Mouse (Mus musculus): Measurements from ENCODE around the gene Polr2c. TPM values are rescaled to one million over a fixed set of nuclear protein-coding genes. Genes with fewer than 3 reads are reported as not detected.

Gene Polr2c
- polyA plus RNA-seq, 1 experiment, result 55.0 TPM

GRCm38 (mm10) chr8:94865292-94865691 is 8.0 kb downstream of the Polr2c start:
- peaks cover 13% of the 10 kb centered on the region for H3K4me1 ChIP-seq (ENCODE audit: control insufficient read depth, insufficient read depth, insufficient read length, low read length)
- H3K4me3 ChIP-seq (ENCODE audit: insufficient read depth, low read depth, low read length), result no peak overlapping the region
- H3K27ac ChIP-seq (replicated peaks; ENCODE audit: low read depth, low read length), result no peak overlapping the region

DNA sequence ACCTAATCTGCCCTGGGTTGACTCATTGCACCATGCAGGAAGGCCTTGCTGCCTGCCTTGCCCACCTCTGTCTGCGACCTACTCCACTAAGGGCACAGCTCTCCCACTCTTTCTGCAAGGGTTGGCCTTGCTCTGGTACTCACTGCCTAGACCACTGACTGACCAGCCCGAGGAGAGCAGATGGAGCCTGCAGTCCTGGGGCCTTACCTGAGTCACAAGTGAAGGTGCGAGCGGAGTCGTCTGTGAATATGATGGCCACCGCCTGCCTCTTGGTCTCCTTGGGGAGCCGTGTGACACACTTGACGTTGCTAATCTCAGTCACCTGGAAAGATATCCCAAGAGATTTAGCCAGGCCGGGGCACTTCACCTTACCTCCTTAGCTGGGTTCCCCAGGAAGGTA is 9.7 kb downstream of the Polr2c start:
- H3K4me3 ChIP-seq (ENCODE audit: insufficient read depth, low read depth, low read length), result no peak overlapping the region
- no peak overlapping the region for H3K27ac ChIP-seq (replicated peaks; ENCODE audit: low read depth, low read length)
- H3K4me1 ChIP-seq (ENCODE audit: control insufficient read depth, insufficient read depth, insufficient read length, low read length), result peaks cover 19% of the 10 kb centered on the region

- Histone ChIP-seq H3K4me1 (ENCODE audit: control insufficient read depth, insufficient read depth, insufficient read length, low read length) (peaks cover 18% of the 10 kb centered on the region), H3K27ac (replicated peaks; ENCODE audit: low read depth, low read length) (no peak overlapping the region), H3K4me3 (ENCODE audit: insufficient read depth, low read depth, low read length) (no peak overlapping the region)
These were observed 11.9 kb downstream of the Polr2c start for GRCm38 (mm10) chr8:94869146-94869545.

GRCm38 (mm10) chr8:94870003-94870402 is 12.8 kb downstream of the Polr2c start:
- no peak overlapping the region for H3K4me3 ChIP-seq (ENCODE audit: insufficient read depth, low read depth, low read length)
- H3K4me1 ChIP-seq (ENCODE audit: control insufficient read depth, insufficient read depth, insufficient read length, low read length), result peaks cover 18% of the 10 kb centered on the region
- H3K27ac ChIP-seq (replicated peaks; ENCODE audit: low read depth, low read length), result no peak overlapping the region

DNA sequence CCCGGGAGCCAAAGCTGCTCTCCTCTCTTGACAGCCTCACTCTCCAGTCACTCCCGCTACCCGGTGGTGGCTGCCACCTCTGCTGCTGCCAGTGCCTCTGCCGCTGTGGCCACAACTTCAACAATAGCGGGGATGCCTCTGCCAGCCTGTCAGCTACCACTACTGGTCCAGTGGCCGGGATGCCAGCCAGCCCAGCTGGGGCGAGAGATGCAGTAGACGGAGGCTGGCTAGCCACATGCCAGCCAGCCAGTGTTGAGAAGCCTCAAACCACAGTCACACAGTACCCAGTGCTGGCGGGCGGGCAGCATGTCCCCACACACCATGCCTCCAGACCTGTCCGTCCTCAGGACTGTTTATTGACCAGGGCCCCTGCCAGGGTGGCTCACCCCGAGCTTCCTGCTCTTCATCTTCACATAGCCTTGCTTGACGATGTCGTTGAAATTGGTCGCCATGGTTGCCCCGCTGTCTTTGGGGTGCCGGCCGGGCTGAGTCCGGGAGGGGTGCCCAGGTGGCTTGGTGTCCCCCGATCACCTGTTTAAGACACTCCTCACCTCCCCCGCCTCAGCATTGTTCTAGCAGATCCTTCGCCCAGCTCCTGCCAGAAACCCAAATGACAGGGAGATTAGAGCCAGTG is 13.3 kb downstream of the Polr2c start:
- peak overlapping the region; percentile 53 for H3K4me3 ChIP-seq (ENCODE audit: insufficient read depth, low read depth, low read length)
- H3K4me1 ChIP-seq (ENCODE audit: control insufficient read depth, insufficient read depth, insufficient read length, low read length), result peaks cover 18% of the 10 kb centered on the region
- peak overlapping the region; percentile 39; the same call in 1 of the 2 replicates for H3K27ac ChIP-seq (replicated peaks; ENCODE audit: low read depth, low read length)

DNA sequence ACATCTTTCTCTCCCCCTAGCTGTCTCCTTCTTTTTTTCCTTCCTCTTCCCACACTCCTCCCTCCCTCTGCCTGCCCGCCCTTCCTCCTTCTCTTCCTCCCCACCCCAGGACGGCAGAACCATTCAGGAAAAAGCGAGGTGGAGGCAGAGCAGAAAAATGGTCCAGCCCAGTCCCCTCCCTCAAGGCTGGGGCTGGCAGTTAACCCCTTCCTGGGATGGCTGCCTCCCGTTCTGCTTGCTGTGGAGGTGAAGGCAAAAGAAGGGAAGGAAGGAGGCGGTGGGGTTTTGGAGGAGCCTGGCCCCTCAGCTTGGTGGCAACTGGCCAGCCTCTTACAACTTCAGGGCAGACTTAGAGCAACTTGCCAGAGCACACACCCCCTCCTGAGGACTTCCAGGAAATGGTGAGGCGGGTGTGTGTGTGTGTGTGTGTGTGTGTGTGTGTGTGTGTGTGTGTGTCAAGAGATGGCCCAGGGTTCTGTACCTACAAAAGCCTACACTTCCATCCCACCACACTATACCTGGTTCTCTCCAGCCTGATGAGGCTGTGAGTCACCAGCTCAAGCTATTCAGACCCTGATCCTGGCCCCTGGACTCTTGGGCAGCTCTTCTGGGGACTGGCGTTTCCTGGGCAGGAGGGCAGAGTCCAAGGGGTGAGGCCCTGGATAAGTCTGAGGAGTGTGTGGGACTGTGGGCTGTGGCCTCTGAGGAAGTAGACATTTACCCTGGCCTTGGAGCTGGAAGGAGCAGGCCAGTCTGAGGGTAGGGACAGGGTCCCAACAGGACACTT is 14.1 kb downstream of the Polr2c start:
- peak overlapping the region; percentile 47 for H3K27ac ChIP-seq (replicated peaks; ENCODE audit: low read depth, low read length)
- H3K4me1 ChIP-seq (ENCODE audit: control insufficient read depth, insufficient read depth, insufficient read length, low read length), result peaks cover 18% of the 10 kb centered on the region
- peak overlapping the region; percentile 53 for H3K4me3 ChIP-seq (ENCODE audit: insufficient read depth, low read depth, low read length)

DNA sequence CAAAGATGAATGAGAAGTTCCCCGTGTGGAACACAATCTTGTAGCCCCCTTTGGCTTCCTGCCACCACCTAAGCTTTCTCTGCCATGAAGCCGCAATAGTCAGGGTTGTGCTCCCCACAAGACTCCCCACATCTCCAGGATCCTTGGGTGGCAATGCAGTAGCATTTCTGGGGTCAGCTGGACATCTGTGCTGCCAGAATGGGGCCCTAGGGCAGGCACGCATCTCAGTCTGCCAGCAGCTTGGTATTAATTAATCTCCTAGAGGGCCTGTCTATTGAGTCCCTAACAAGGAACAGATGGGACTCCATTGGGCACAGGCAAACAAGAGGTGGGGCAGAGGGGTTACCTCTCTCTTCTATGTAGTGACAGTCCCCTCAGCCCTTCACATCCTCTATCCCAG is 14.9 kb downstream of the Polr2c start:
- Histone ChIP-seq H3K4me3 (ENCODE audit: insufficient read depth, low read depth, low read length) (0 out of 2 replicates have a peak overlapping the region, but pooled peaks have one; percentile 53), H3K27ac (replicated peaks; ENCODE audit: low read depth, low read length) (no peak overlapping the region; the same call in 1 of the 2 replicates), H3K4me1 (ENCODE audit: control insufficient read depth, insufficient read depth, insufficient read length, low read length) (peaks cover 23% of the 10 kb centered on the region)

DNA sequence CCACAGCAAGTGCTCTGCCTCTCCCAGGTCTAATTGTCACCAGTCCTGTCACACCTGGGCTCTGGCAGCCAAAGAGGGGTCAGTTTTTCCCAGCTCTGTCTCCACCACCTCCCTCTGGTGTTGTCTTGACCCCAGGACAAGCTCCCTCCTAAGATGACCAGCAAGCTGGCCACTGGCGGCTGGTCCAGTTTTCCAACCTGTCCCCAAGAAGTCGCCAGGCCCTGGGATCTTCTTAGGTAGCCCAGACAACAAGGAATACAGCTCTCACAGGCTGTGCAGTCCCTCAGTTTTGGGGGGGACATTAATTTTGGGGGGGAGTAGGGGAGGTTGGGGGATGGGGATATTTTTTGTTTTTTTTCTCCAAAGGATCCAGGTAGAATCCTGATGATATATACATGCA is 15.3 kb downstream of the Polr2c start:
- H3K27ac ChIP-seq (replicated peaks; ENCODE audit: low read depth, low read length), result no peak overlapping the region; the same call in 1 of the 2 replicates
- peaks cover 23% of the 10 kb centered on the region for H3K4me1 ChIP-seq (ENCODE audit: control insufficient read depth, insufficient read depth, insufficient read length, low read length)
- H3K4me3 ChIP-seq (ENCODE audit: insufficient read depth, low read depth, low read length), result no peak overlapping the region

DNA sequence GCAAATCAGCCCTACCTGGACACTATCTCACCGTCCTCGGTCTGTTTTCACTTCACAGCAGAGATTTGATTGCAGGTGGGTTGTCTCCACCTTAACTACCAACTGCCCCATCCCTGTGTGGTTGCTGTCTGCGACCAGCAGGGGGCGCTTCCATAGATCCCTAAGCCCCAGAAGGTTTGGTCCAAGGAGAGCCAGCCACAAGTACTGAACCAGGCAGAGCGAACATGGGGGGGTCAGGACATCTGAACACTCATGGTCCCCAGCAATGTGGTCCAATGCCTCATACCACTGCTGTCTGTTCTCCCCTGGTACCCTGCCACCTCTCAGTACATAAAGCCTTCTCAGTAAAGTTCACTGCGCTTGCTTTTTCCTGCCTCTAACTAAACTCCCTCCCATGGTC is 17.1 kb downstream of the Polr2c start:
- peaks cover 18% of the 10 kb centered on the region for H3K4me1 ChIP-seq (ENCODE audit: control insufficient read depth, insufficient read depth, insufficient read length, low read length)
- H3K27ac ChIP-seq (replicated peaks; ENCODE audit: low read depth, low read length), result peak overlapping the region; percentile 81
- peak overlapping the region; percentile 72 for H3K4me3 ChIP-seq (ENCODE audit: insufficient read depth, low read depth, low read length)

- peaks cover 11% of the 10 kb centered on the region for H3K4me1 ChIP-seq (ENCODE audit: control insufficient read depth, insufficient read depth, insufficient read length, low read length)
- peak overlapping the region; percentile 81 for H3K27ac ChIP-seq (replicated peaks; ENCODE audit: low read depth, low read length)
- H3K4me3 ChIP-seq (ENCODE audit: insufficient read depth, low read depth, low read length), result peak overlapping the region; percentile 72
These were observed 18.0 kb downstream of the Polr2c start for GRCm38 (mm10) chr8:94875096-94875870.

- peak overlapping the region; percentile 72 for H3K4me3 ChIP-seq (ENCODE audit: insufficient read depth, low read depth, low read length)
- peak overlapping the region; percentile 81 for H3K27ac ChIP-seq (replicated peaks; ENCODE audit: low read depth, low read length)
These were observed 18.6 kb downstream of the Polr2c start for GRCm38 (mm10) chr8:94875871-94876150.

DNA sequence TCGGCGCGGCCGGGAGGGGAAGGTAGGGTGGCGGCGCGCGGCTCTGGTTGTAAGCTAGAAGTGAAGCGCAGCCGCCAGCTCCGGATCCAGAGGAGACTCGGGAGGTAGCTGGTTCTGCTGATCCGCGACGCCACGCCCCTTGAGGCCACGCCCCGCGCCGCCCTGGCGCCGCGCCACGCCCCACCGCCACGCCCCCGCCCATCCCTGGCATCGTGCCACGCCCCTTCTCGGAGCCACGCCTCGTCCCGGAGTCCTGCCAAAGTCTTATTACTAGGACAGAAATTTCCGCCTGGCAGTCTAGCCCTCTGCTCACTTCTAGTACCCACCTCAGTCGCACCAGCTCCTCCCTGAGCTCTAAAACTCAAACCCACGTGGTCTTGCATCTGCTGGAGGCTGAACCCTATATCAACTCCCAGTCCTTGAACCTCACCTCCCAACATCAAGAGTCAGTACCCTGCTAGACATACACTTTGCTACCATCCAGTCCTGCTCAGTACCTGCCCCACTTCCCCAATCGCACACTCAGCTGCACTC is 19.0 kb downstream of the Polr2c start, which contains the start of gene Dok4:
Gene Dok4 (minus strand): TSS at position 134 of the 534 bp plus-strand sequence.
- Histone ChIP-seq H3K4me3 (ENCODE audit: insufficient read depth, low read depth, low read length) (peak within 1 kb of the TSS; percentile 72), H3K4me1 (ENCODE audit: control insufficient read depth, insufficient read depth, insufficient read length, low read length) (peaks cover 11% of the 10 kb centered on the region), H3K27ac (replicated peaks; ENCODE audit: low read depth, low read length) (peak within 1 kb of the TSS; percentile 81)

More at GRCm38 (mm10) chr8:94875871-94876150, 18.6 kb downstream of the Polr2c start:
- peaks cover 11% of the 10 kb centered on the region for H3K4me1 ChIP-seq (ENCODE audit: control insufficient read depth, insufficient read depth, insufficient read length, low read length)

GRCm38 (mm10) chr8:94876820-94877219 is 19.6 kb downstream of the Polr2c start:
- Histone ChIP-seq H3K4me1 (ENCODE audit: control insufficient read depth, insufficient read depth, insufficient read length, low read length) (peaks cover 7% of the 10 kb centered on the region; the same call in 1 of the 2 replicates), H3K4me3 (ENCODE audit: insufficient read depth, low read depth, low read length) (no peak overlapping the region), H3K27ac (replicated peaks; ENCODE audit: low read depth, low read length) (peak overlapping the region; percentile 66; the same call in 1 of the 2 replicates)

- no peak overlapping the region for H3K4me3 ChIP-seq (ENCODE audit: insufficient read depth, low read depth, low read length)
- no peak overlapping the region for H3K27ac ChIP-seq (replicated peaks; ENCODE audit: low read depth, low read length)
These were observed 23.5 kb downstream of the Polr2c start for GRCm38 (mm10) chr8:94880742-94881141.

More at GRCm38 (mm10) chr8:94880742-94881141, 23.5 kb downstream of the Polr2c start:
- peaks cover 5% of the 10 kb centered on the region; the same call in 1 of the 2 replicates for H3K4me1 ChIP-seq (ENCODE audit: control insufficient read depth, insufficient read depth, insufficient read length, low read length)
